In genomic region chr5:122059060-122060017, GRCm38 (mm10) we compare ENCODE assay signal across 8 mouse cellular contexts. TPM values are rescaled to one million over a fixed set of nuclear protein-coding genes. Genes with fewer than 3 reads are reported as not detected.
DNase-seq lines count a peak whose midpoint lies in the region; ATAC-seq and TF ChIP-seq lines count a peak whose summit lies in the region.

No protein-coding gene starts in this region.

- peak overlapping the region; percentile 65 for H3K4me2 ChIP-seq in intestine, embryonic 16.5 days (ENCODE audit: low read depth, low read length)
- peak overlapping the region; percentile 63 for H3K4me2 ChIP-seq in lung, embryonic 14.5 days
- H3K4me2 ChIP-seq in neural tube, embryonic 15.5 days = peak overlapping the region; percentile 50

- peak overlapping the region; percentile 73 to 80 for H3K4me3 ChIP-seq in MEL (ENCODE audit: control insufficient read depth in 1 of 2, insufficient read depth in 1 of 2, low read depth in 2 of 2, low read length in 2 of 2)
- peak overlapping the region; percentile 33 for H3K4me3 ChIP-seq in intestine, embryonic 16.5 days (ENCODE audit: low read length)
- peak overlapping the region; percentile 25 for H3K4me3 ChIP-seq in lung, embryonic 14.5 days (ENCODE audit: low read depth, low read length)
- peak overlapping the region; percentile 20 for H3K4me3 ChIP-seq in neural tube, embryonic 15.5 days (replicated peaks)

- H3K27ac ChIP-seq in MEL (ENCODE audit: control insufficient read depth, low read depth, low read length) = no peak overlapping the region
- H3K27ac ChIP-seq in intestine, embryonic 16.5 days (ENCODE audit: low read length) = no peak overlapping the region
- H3K27ac ChIP-seq in lung, embryonic 14.5 days (ENCODE audit: low read depth) = no peak overlapping the region
- no peak overlapping the region for H3K27ac ChIP-seq in neural tube, embryonic 15.5 days (replicated peaks)

- peak; percentile 43 for DNase-seq in 3134 (ENCODE audit: extremely low read depth, insufficient read length, low spot score)
- peak; percentile 78 for DNase-seq in MEL (ENCODE audit: low read depth, low spot score)
- peak; percentile 60 to 77 for DNase-seq in cerebellum, postnatal 4 days (ENCODE audit: low spot score in 2 of 2)
- DNase-seq in gastrocnemius, postnatal 4 days (ENCODE audit: low spot score in 2 of 2) = peak; percentile 54 to 61
- peak; percentile 88 for DNase-seq in lung, embryonic 14.5 days
- no peak for DNase-seq in frontal cortex, postnatal 25 days (ENCODE audit: low spot score in 2 of 2)

- peaks cover 2 to 4% of the 10 kb centered on the region in 2 experiments; a peak in 1 of 4 replicates for H3K4me1 ChIP-seq in MEL (ENCODE audit: control insufficient read depth in 1 of 2, insufficient read depth in 2 of 2, low read length in 2 of 2)
- peaks cover 10% of the 10 kb centered on the region for H3K4me1 ChIP-seq in intestine, embryonic 16.5 days (ENCODE audit: control insufficient read depth, insufficient read depth, low read length)
- H3K4me1 ChIP-seq in lung, embryonic 14.5 days (ENCODE audit: insufficient read depth) = peaks cover 8% of the 10 kb centered on the region
- peaks cover 29% of the 10 kb centered on the region for H3K4me1 ChIP-seq in neural tube, embryonic 15.5 days

- TF ChIP-seq EP300 in MEL (IDR thresholded peaks at IDR 0.05; ENCODE audit: low read depth in 1 of 2, low read length in 2 of 2) = no peak

- ATAC-seq in intestine, embryonic 16.5 days = no peak
- ATAC-seq in lung, embryonic 14.5 days (ENCODE audit: insufficient read depth) = peak; percentile 33; the same call in 1 of the 2 replicates
- ATAC-seq in neural tube, embryonic 15.5 days (ENCODE audit: low FRiP score) = no peak

- H3K27me3 ChIP-seq in MEL (ENCODE audit: control insufficient read depth in 1 of 2, insufficient read depth in 2 of 2, low read length in 2 of 2) = no peaks in the 10 kb centered on the region
- no peaks in the 10 kb centered on the region for H3K27me3 ChIP-seq in intestine, embryonic 16.5 days (replicated peaks; ENCODE audit: control insufficient read depth, insufficient read depth, low read length)
- peaks cover 1% of the 10 kb centered on the region for H3K27me3 ChIP-seq in lung, embryonic 14.5 days (ENCODE audit: insufficient read depth, low read length)
- H3K27me3 ChIP-seq in neural tube, embryonic 15.5 days (replicated peaks) = no peaks in the 10 kb centered on the region

- H3K36me3 ChIP-seq in MEL (ENCODE audit: control insufficient read depth in 1 of 2, insufficient read depth in 2 of 2, low read length in 2 of 2) = no peaks in the 10 kb centered on the region
- H3K36me3 ChIP-seq in intestine, embryonic 16.5 days (ENCODE audit: control insufficient read depth, insufficient read depth, low read length) = no peaks in the 10 kb centered on the region
- H3K36me3 ChIP-seq in lung, embryonic 14.5 days (ENCODE audit: insufficient read depth) = no peaks in the 10 kb centered on the region
- no peaks in the 10 kb centered on the region for H3K36me3 ChIP-seq in neural tube, embryonic 15.5 days

- peak; percentile 32 for TF ChIP-seq RAD21 in MEL (IDR thresholded peaks at IDR 0.05; ENCODE audit: low read depth, low read length)

- peak; percentile 67 to 86 (median 69) for TF ChIP-seq CTCF in MEL (IDR thresholded peaks at IDR 0.05 in 2 of 3, conservative IDR thresholded peaks at IDR 0.05 in 1 of 3; ENCODE audit: control insufficient read depth in 1 of 3, insufficient read depth in 1 of 3, low read depth in 2 of 3, low read length in 3 of 3, poor library complexity in 1 of 3, severe bottlenecking in 1 of 3)
- TF ChIP-seq CTCF in lung, embryonic 14.5 days (IDR thresholded peaks at IDR 0.05; ENCODE audit: low read depth) = peak; percentile 92

- WGBS in intestine, embryonic 16.5 days = 25% methylated on average over 39 of the region's 39 CpGs
- WGBS in lung, embryonic 14.5 days = 23% methylated on average over 39 of the region's 39 CpGs
- WGBS in neural tube, embryonic 15.5 days = 28% methylated on average over 39 of the region's 39 CpGs

- 0 out of 4 replicates have a peak, but pooled peaks of 1 of the 2 experiments have one; percentile 17 for TF ChIP-seq POLR2A in MEL (IDR thresholded peaks at IDR 0.05; ENCODE audit: control insufficient read depth in 1 of 2, insufficient read depth in 1 of 2, low read depth in 1 of 2, low read length in 2 of 2, poor library complexity in 1 of 2)

- no peaks in the 10 kb centered on the region for H3K9me3 ChIP-seq in MEL (replicated peaks; ENCODE audit: insufficient read depth, low read length)
- H3K9me3 ChIP-seq in intestine, embryonic 16.5 days (ENCODE audit: control insufficient read depth, low read length) = peaks cover 5% of the 10 kb centered on the region; the same call in 1 of the 2 replicates
- no peaks in the 10 kb centered on the region for H3K9me3 ChIP-seq in lung, embryonic 14.5 days (ENCODE audit: low read depth, low read length)
- H3K9me3 ChIP-seq in neural tube, embryonic 15.5 days (replicated peaks) = no peaks in the 10 kb centered on the region

- H3K9ac ChIP-seq in MEL (ENCODE audit: control insufficient read depth, low read depth, low read length, poor library complexity, severe bottlenecking) = peak overlapping the region; percentile 63
- peak overlapping the region; percentile 54 for H3K9ac ChIP-seq in intestine, embryonic 16.5 days (ENCODE audit: low read depth, low read length)
- H3K9ac ChIP-seq in lung, embryonic 14.5 days = 0 out of 2 replicates have a peak overlapping the region, but pooled peaks have one; percentile 11
- H3K9ac ChIP-seq in neural tube, embryonic 15.5 days (replicated peaks) = no peak overlapping the region

- no peaks in the 10 kb centered on the region for H3K79me2 ChIP-seq in MEL (ENCODE audit: control insufficient read depth, insufficient read depth, low read length, poor library complexity)

TF ChIP-seq in MEL, 35 proteins besides CTCF, POLR2A, EP300 and RAD21:
- TF ChIP-seq ETS1 (IDR thresholded peaks at IDR 0.05; ENCODE audit: low read depth, low read length) = peak; percentile 13; the same call in 1 of the 2 replicates
- no peak for TF ChIP-seq MYC (IDR thresholded peaks at IDR 0.05; ENCODE audit: low read depth, low read length)
- TF ChIP-seq ZNF384 (IDR thresholded peaks at IDR 0.05; ENCODE audit: low read depth, low read length) = peak; percentile 41; the same call in 1 of the 2 replicates
- no peak for TF ChIP-seq MAFK (IDR thresholded peaks at IDR 0.05; ENCODE audit: borderline replicate concordance, low read depth, low read length)
- no peak for TF ChIP-seq TAL1 (IDR thresholded peaks at IDR 0.05; ENCODE audit: low read length)
- TF ChIP-seq NELFE (IDR thresholded peaks at IDR 0.05; ENCODE audit: low read depth, low read length) = no peak
- TF ChIP-seq USF1 (IDR thresholded peaks at IDR 0.05; ENCODE audit: low read depth, low read length) = peak; percentile 3; the same call in 1 of the 2 replicates
- TF ChIP-seq GABPA (IDR thresholded peaks at IDR 0.05; ENCODE audit: low read depth, low read length) = no peak
- peak; percentile 1; the same call in 1 of the 2 replicates for TF ChIP-seq MXI1 (IDR thresholded peaks at IDR 0.05; ENCODE audit: low read depth, low read length)
- TF ChIP-seq SMC3 (IDR thresholded peaks at IDR 0.05; ENCODE audit: low read depth, low read length) = peak; percentile 58
TF ChIP-seq in MEL: peak in this region for 5.

RNA-seq across cellular contexts. Expression of gene Cux2, which starts 9.4 kb away (rescaled TPM):
- 1.2 and 1.4 TPM in 2 replicates for total RNA-seq in MEL (2012; rRNA removed)
- polyA plus RNA-seq in MEL (2012; ENCODE audit: insufficient read depth in 1 of 2, insufficient read length in 2 of 2, low read depth in 1 of 2, low replicate concordance in 2 of 2, missing spikeins in 1 of 2) = 1 to 10 TPM in 1 of 2 experiments, not detected in 1; 3.5 TPM
- 1 to 10 TPM; 1.3 to 2.1 TPM for total RNA-seq in gastrocnemius, postnatal 4 days (2021)
- polyA plus RNA-seq in intestine, embryonic 16.5 days (2015; fragmentation: Nextera tagmentation; extraction: Ambion mirVana) = 4.3 and 4.8 TPM in 2 replicates
- polyA plus RNA-seq in lung, embryonic 14.5 days (2014; fragmentation: Nextera tagmentation; extraction: Ambion mirVana) = 3.6 and 4.0 TPM in 2 replicates
- polyA plus RNA-seq in neural tube, embryonic 15.5 days (2015; fragmentation: Nextera tagmentation; extraction: Ambion mirVana) = 18.0 and 19.9 TPM in 2 replicates

RNA-seq across cellular contexts. Expression of gene Myl2, which starts 41.4 kb away (rescaled TPM):
- total RNA-seq in MEL (2012; rRNA removed) = 0.35 and 0.75 TPM in 2 replicates
- under 1 TPM in 1 of 2 experiments, not detected in 1; 0.54 TPM for polyA plus RNA-seq in MEL (2012; ENCODE audit: insufficient read depth in 1 of 2, insufficient read length in 2 of 2, low read depth in 1 of 2, low replicate concordance in 2 of 2, missing spikeins in 1 of 2)
- total RNA-seq in gastrocnemius, postnatal 4 days (2021) = 100 to 1,000 TPM; 652 to 792 TPM
- polyA plus RNA-seq in intestine, embryonic 16.5 days (2015; fragmentation: Nextera tagmentation; extraction: Ambion mirVana) = 0.87 and 1.9 TPM in 2 replicates
- polyA plus RNA-seq in lung, embryonic 14.5 days (2014; fragmentation: Nextera tagmentation; extraction: Ambion mirVana) = 0.42 and 2.4 TPM in 2 replicates
- polyA plus RNA-seq in neural tube, embryonic 15.5 days (2015; fragmentation: Nextera tagmentation; extraction: Ambion mirVana) = 1.8 and 4.7 TPM in 2 replicates

Comparison
In these comparisons a context has a peak if more than half of its experiments do, and no peak if none do; other contexts are left out.
1. DNase-seq: peak in 3134 (single experiment), MEL (single experiment), cerebellum, postnatal 4 days (2 of 2), gastrocnemius, postnatal 4 days (2 of 2) and lung, embryonic 14.5 days (single experiment); none in frontal cortex, postnatal 25 days (0 of 2).
2. H3K4me3 ChIP-seq: peak in every context shown above with its lines; median percentile 76 in MEL; 33 in intestine, embryonic 16.5 days; 25 in lung, embryonic 14.5 days; 20 in neural tube, embryonic 15.5 days.
3. Peak in every context shown above with its lines, with median percentiles within 50 percentile points of each other: H3K4me2 ChIP-seq.